Mouse (Mus musculus): ENCODE data around the gene Olfr397.

Gene Olfr397

GRCm38 (mm10) chr11:73960517-73960916 lies at the start of gene Olfr397:
Gene Olfr397 (plus strand): TSS chr11:73960817.
- no peak for DNase-seq (ENCODE audit: low read depth, low spot score)

GRCm38 (mm10) chr11:73936377-73936776 lies 24.2 kb upstream of the Olfr397 start, which contains the start of gene Olfr23:
Gene Olfr23 (plus strand): TSS chr11:73936677.
- no peak for DNase-seq (ENCODE audit: low read depth, low spot score)

GRCm38 (mm10) chr11:73990307-73990706 lies 29.7 kb downstream of the Olfr397 start, which contains the start of gene Olfr398:
Gene Olfr398 (minus strand): TSS chr11:73990407.
- DNase-seq (ENCODE audit: low read depth, low spot score), result no peak

- no peak for DNase-seq (ENCODE audit: low read depth, low spot score)
Measured at GRCm38 (mm10) chr11:73993115-73993514, 32.5 kb downstream of the Olfr397 start.
